Mouse (Mus musculus): ENCODE data around the gene Mgst2.

The Mgst2 gene

DNA sequence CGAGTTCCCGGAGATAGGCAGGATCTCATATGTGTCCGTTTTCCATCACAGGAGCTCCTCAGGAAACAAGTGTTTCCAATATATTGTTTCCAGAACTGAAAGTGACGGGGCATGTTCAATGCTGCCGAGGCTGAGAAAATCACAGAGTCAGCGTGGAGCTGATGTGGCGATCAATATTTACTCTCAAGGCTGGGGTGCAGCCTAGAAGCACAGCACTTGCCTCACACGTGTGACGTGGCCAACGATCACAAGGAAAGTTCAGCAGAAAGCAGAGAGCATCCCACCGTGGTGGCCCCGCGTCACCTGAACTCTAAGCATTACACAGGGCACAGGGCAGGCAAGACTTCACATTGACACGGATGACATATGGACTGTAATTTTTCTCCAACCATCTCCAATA, 34.4 kb downstream of the Mgst2 start:
- in situ Hi-C loops (cut with MboI; ENCODE audit: unreplicated experiment in 2 of 2), result no loop called here

DNA sequence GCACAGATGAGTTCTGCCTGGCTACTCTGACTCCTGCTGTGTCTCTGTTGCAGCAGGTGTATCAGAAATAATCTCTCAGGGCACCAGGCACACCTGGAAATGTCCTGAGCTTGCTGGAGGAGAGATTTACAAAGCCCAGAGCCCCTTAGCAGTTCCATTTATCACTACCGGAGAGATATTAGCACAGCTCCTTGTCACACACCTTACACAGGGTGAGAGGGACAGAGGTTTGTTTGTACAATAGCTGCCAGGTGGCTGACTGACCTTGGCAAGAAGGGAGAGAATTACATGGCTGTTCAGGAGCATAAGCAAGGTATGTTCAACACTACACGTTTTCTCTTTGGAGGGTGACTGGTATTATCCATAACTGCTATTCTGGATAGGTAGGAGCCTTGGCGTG, 35.6 kb downstream of the Mgst2 start:
- in situ Hi-C loops (cut with MboI; ENCODE audit: unreplicated experiment in 2 of 2), result no loop called here

DNA sequence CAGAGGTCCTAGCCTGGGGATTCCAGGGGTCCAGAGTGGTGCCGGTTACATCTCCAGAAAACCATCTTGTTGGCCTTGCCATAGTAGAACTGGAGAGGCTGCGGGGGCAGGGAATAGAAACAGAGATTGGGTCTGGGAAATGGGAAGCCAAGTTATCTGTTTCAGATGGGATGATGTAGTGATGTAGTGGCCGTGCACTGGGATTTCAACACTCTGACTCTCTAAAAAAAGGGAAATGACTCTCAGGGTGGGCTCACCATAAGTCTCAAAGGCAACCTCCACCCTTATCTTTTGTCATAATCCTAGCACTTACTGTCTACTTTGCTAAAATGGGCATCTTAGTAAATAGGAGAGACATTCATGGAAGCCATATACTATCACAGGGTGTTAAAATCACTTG, 37.8 kb downstream of the Mgst2 start:
- in situ Hi-C loops (cut with MboI; ENCODE audit: unreplicated experiment in 2 of 2), result no loop called here

DNA sequence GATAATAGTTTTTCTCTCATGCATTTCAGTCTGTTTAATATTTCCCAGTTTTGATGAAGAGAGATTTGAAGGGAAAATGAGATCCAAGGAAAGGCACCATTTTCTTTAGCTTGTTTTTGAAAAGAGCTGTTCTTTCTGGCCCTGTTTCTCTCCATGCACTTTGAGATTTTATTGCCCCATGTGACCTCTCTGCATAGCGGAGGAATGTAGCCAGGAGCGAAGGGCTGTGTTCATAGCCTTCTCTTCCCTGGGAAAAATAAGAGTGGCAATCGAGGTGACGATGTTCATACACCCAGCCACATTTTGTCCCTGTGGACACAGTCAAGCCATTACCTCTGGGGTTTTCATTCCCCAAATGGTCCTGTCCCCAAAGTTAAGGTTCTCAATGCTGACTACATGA, 40.0 kb downstream of the Mgst2 start:
- in situ Hi-C loops (cut with MboI; ENCODE audit: unreplicated experiment in 2 of 2), result loop anchor here (5.0 kb wide), 8 partner anchors 37 to 492 kb away; no protein-coding TSS in a partner anchor

DNA sequence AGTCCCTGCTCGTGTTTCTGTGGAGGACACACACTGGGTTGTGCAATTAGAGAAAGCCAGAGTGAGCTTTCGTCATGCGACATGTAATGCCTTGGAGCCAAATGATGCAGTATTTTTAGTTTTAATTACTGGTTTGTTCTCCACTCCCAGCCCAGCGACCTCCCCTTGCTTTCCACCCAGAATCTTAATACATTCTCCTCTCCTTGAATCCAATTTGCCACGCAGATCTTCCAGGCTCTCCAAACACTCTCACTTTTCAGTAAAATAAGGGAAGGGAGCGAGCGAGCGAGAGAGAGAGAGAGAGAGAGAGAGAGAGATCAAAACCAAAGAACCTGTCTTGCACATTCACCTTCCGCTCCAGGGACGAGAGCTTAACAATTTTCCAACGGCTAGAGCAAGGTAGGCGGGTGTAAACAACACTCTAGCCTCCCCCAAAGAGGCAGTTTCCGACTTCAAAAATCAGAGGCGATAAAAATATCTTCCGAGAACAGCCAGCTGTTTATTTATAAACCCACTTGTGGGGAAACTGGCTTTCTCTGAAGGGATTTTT, 40.6 kb downstream of the Mgst2 start:
- in situ Hi-C loops (cut with MboI; ENCODE audit: unreplicated experiment in 2 of 2), result loop anchor here (5.0 kb wide), 8 partner anchors 36 to 491 kb away; no protein-coding TSS in a partner anchor

DNA sequence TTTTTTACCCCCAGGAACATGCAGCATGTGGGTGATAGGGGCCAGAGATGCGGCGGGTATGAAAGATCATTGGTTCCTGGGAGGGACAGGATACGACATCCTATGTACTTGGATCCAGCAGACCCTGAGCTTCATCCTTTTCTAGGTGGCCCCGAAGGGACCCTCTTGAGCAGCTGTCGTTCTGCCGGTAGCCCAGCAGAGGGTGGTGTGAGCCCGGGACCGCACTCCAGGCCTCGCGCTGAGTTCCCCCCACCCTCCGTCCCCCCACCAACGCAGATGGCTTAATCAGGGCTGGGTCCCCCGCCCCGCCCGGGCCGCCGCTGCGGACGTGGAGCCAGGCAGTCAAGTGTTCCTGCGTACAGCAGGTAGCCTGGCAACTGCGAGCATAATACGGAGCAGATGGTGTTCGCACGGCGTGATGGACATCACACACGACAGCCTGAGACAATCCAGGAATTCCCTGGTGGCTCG, 41.2 kb downstream of the Mgst2 start:
- in situ Hi-C loops (cut with MboI; ENCODE audit: unreplicated experiment in 2 of 2), result loop anchor here (5.0 kb wide), 8 partner anchors 36 to 491 kb away; no protein-coding TSS in a partner anchor

DNA sequence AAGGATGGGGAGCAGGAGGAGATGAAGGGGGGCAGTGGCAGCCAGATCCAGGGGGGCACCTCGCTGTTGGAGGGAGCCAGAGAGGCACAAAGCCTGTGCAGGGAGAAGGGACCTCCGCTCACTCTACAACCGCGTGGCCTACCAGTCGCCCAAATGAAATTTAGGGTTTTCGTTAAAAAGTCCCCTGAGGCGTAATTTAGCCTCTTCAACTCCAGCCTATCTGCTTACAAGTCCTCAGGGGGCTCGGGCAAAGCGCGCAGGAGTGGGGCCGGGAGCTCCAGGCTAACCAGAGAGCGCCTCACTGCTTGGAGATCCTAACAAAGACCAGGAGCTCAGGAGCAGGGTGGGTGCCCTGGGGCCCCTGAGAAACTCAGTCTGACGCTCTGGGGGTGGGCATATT, 41.8 kb downstream of the Mgst2 start:
- in situ Hi-C loops (cut with MboI; ENCODE audit: unreplicated experiment in 2 of 2), result loop anchor here (5.0 kb wide), 8 partner anchors 35 to 490 kb away; no protein-coding TSS in a partner anchor

DNA sequence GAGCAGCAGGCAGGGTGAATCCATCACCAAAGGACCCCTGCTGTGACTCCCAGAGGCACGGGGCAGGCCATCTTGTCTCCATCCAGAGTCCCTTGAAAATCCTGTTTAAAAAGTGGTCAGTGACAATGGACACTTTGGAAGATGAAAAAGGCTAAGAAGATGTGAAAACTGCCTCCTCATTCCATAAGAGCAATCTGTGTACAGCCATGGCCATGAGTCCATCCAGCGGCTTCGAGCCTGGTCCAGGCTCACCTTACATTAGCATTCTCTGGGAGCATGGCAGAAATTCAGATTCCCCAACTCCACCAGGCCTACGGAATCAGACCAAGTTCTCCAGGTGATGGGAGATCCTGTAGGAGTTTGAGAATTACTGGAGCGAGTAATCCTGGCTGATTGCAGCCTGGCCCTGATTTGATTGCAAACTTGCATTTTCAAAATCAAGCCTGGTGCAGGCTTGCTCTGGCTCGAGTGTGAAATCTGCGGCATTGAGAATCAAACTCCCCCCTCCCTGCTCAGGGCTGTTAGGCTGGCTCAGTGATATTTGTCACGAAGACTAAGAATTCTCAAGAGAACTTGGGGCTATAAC, 42.6 kb downstream of the Mgst2 start:
- in situ Hi-C loops (cut with MboI; ENCODE audit: unreplicated experiment in 2 of 2), result loop anchor here (5.0 kb wide), 8 partner anchors 35 to 490 kb away; no protein-coding TSS in a partner anchor

DNA sequence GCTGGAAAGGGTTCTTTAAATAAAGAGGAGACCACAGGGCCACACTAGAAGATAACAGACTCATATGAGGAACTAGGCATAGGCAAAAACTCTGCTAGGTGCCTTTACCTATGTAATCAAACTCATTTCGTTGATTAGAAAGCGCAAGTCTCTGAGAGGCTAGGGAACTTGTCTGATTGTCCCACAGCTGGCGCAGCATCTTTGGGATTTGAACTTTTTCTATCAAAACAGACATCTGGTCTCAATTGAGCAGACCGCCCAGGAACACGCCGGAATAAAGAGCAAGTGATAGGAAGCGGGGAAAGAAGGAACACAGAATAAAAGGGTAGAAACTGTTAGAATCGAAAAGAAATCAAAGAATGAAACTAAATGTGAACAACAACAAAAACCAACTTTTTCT, 43.3 kb downstream of the Mgst2 start:
- in situ Hi-C loops (cut with MboI; ENCODE audit: unreplicated experiment in 2 of 2), result loop anchor here (5.0 kb wide), 8 partner anchors 34 to 489 kb away; no protein-coding TSS in a partner anchor

DNA sequence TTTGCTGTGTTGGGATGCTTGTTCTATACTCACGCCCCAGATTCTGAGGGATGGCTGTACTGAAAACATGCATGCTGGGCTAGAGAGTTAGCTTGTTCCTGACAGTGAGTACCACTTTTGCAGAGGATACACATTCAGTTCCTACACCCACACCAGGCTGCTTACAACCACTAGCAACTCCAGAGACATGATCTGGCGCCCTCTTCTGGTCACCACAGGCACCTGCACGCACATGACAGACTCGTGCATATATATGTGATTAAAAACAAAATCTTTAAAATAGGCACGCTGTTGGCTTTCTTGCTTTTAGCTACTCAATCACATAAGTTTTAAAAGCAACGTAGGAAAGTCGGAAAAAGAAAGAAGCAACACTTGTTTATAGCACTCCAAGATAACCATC, 45.1 kb downstream of the Mgst2 start:
- in situ Hi-C loops (cut with MboI; ENCODE audit: unreplicated experiment in 2 of 2), result no loop called here

DNA sequence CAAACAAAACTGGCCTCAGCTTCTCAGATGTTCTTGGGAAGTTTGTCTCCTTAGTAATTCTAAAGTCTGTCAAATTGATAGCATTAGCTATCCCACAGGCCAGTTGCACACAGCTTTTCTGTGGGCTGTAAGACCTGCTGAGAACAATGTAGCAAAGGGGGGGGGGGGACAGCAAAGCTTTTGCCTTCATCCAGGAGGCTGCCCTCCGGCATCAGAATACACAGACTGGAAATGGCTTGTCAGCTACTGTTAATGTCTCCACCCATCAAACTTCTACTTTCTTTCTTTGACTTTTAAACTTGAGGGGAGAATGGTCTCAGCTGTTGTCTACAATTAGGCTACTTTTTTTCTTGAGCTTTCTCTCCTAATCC, 48.2 kb downstream of the Mgst2 start:
- in situ Hi-C loops (cut with MboI; ENCODE audit: unreplicated experiment in 2 of 2), result no loop called here

DNA sequence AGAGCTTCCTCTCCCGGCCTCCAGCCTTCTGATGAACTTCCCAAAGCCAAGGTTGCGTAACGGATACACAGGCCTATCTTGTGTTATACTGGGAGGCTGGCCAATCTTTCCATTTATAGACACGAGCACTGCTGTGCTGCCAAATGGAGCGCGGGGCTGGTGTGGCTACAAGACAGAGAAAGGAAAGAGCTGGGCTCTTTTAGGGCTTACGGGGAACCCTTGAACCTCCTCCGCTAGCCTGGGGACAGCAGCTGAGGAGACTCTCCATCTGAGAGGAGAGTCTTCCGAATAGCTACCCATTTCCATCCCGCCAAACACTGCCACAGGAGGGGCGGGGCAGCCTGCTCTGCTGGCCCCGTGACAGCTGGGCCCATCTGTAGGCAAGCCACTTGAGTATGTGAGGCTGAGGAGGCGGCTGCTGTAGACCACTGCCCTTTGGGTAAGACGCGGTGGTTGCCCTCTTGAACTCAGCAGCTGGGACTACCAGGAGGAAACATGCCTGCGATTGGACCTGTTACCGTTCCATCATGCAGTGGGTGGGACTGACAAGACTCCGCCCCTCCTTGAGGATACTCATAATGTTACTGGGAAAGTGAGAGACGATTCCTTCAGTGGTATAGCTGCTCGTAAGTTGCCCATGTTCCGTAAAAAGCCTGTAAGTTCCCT, 48.7 kb downstream of the Mgst2 start:
- in situ Hi-C loops (cut with MboI; ENCODE audit: unreplicated experiment in 2 of 2), result no loop called here

DNA sequence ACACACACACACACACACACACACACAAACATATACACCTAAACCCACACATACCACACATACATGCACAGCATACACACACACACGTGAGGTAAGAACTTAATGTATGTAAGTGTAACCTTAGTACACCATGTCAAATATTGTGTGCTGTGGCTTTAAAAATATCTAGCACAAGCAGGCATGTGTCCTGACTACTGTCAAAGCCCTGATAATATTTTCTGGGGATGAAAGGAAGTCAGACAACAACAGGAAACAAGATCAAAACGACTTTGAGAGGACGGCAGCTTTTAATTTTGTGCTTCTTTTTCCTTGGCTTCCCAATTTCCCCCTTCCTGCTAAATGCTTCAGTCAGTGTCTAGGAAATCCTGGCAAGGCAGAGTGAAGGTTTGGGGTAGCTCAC, 52.2 kb downstream of the Mgst2 start:
- in situ Hi-C loops (cut with MboI; ENCODE audit: unreplicated experiment in 2 of 2), result no loop called here

DNA sequence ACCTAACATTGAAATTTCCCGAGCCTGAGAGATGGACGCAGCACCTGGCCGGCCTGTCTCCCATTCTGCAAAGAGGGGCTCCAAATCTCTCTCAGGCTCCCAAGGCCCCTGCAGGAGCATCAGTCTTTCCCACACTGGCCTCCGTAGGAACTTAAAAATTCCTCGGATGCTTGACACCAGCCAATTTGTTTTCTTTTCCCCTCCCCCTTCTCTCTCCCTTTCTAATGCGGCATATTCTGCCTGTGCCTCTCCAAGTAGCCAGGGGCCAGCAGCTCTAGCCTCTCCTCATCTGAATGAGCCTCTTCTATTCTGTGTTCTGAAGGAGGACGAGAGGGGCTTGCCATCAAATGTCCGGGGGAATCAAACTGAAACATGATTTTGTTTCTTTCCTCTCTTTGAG, 53.1 kb downstream of the Mgst2 start:
- in situ Hi-C loops (cut with MboI; ENCODE audit: unreplicated experiment in 2 of 2), result no loop called here

DNA sequence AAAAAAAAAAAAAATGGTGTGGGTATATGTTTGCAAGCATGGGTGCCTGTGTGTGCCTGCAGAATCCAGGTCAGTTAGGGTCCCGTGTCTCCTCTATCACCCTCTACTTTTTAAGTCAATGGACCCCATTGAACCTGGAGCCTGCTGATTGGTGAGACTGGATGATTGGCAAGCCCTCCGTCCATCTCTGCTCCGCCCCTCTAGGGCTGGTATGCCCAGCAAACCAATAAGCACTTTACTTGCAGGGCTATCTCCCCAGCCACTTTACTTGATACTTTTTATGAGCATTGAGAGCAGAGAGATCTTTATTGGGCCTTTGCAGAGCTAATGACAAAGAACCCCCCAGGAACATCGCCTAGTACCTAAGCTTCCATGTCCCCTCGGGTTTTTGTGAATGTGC, 54.3 kb downstream of the Mgst2 start:
- in situ Hi-C loops (cut with MboI; ENCODE audit: unreplicated experiment in 2 of 2), result no loop called here

DNA sequence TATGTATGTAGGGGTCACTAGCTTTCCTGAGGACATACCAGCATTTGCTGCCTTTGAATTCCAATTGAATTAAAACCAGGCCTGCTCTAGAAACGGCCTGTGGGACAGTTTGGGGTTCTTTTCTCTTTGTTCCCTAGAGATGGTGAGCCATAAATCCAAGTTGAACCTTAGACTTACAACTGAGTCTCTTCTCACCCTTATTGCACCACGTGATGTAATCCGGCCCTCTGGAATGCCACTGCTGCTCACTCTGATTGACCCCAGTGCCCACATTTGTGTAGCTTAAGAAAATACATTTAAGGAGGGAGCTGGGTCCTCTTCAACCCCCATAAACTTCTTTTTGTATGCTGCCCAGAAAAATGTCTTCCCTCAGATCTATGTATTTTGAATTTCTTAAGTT, 57.3 kb downstream of the Mgst2 start:
- in situ Hi-C loops (cut with MboI; ENCODE audit: unreplicated experiment in 2 of 2), result no loop called here

DNA sequence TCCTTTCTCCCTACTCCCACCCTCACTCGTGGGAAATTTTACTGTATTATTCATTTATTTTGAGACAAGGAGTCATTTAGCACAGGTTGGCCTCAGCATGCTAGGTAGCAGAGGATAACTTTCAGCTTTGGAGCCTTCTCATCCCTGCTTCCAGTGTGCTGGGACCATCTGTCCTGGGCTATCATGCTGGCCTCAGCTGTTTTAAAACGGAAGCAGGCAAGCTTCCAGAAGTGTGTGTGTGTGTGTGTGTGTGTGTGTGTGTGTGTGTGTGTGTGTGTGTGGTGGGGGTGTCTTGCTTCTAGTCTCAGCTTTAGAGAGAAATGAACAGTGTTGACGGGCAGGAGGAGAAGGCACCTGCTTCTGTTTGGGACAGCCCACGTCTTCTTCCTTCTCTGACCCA, 57.7 kb downstream of the Mgst2 start:
- in situ Hi-C loops (cut with MboI; ENCODE audit: unreplicated experiment in 2 of 2), result no loop called here

DNA sequence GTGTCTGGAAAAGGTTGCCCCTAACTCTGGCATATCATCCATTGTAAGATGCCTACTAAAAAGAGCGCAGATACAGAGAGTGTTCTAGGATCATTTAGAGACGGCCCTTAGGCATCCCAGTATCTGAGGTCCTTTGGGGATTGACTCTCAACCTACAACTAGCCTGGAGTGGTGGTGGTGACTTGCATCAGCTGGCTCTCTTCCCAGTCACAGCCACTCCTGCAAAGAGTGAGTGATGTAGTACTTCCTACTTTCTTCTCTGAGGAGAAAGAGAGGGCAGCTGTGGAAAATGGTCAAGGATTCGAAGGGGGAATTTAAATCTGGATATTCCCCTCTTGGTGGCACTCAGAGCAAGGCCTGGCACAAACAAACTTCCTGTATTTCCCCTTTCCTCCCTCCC, 59.2 kb downstream of the Mgst2 start:
- in situ Hi-C loops (cut with MboI; ENCODE audit: unreplicated experiment in 2 of 2), result no loop called here

DNA sequence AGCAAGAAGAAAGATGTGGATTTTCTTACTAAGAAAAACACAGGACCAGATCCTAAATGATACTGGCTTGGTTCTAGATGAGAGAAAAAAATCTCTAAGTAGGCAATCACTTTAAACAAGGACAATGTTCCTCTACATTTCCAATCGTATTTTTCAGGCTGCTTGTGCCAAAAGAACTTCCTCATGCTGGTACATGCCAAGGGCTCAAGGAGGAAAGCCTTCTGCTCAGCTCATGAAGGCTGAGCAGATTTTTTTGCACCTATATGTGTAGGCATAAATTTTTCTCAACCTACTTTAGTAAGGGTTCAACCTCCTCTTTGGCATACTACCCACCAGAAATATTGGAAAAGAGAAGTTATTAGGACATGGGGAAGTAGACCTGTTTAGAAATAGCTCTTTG, 59.8 kb downstream of the Mgst2 start:
- in situ Hi-C loops (cut with MboI; ENCODE audit: unreplicated experiment in 2 of 2), result no loop called here

DNA sequence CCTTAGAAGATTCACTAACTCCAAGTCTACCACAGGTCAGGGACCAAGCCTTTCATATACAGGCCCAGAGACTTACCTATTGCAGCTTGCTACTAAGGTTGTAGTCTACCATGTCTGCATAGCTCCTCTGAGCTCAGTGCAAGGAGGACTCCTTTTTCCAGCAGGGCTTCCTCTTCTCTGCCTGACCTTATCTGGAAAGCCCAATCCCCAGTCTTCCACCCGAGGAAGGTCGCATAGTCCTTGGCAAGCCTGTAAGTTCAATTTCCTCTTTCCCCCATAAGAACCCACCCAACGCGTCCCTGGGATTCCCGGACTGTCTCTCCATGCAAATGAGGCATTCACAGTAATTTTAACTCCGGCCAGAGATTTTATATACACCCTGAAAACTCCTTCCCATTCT, 66.1 kb downstream of the Mgst2 start:
- in situ Hi-C loops (cut with MboI; ENCODE audit: unreplicated experiment in 2 of 2), result no loop called here

DNA sequence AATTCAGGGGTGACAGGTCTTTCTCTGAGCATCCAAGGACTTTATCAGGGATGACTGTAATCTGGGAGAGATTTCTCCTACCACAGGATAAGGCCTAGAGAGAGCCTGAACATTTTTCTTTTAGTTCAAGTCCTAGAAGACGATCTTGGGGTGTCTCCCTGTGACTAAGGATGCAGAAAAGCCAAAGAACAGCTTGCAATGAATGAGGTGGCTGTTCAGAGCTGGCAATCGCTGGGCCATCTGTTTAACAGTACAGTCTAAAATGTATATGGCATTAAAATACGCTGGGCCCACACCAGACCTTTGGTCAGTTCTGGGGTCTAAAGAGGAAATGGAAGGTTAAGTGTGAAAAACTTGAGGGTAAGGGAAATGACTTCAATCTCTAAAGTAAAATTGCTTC, 67.3 kb downstream of the Mgst2 start:
- in situ Hi-C loops (cut with MboI; ENCODE audit: unreplicated experiment in 2 of 2), result no loop called here

DNA sequence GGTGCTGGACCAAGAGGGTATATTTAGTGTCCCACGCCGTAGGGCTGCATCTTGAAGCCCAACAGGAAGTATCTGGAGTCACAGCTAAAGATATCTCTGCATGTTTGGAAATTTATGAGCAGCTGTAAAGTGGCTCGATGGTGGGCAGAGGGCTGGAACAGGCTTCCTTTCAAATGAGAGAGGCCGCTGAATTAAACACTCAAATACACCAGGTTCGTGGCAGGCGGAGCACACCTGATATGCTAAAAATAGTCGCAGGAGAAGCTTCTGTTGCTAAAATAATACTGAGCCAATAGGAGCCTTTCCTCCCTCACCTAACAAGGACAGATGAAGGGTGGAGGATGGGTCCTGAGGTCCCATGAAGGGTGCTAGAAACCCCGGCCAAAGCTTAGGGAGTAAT, 67.8 kb downstream of the Mgst2 start:
- in situ Hi-C loops (cut with MboI; ENCODE audit: unreplicated experiment in 2 of 2), result no loop called here
